In genomic region chr6:94774871-94775270, GRCm38 (mm10) we compare ENCODE assay signal across 11 mouse cellular contexts.
DNase-seq lines count a peak whose midpoint lies in the region; ATAC-seq and TF ChIP-seq lines count a peak whose summit lies in the region.
"Had no signal": no experiment of that assay in that cellular context is flagged by ENCODE, and none has a peak within 500 bp of the region (broad histone marks: within the 10 kb centered on the region; RNA-seq: fewer than 3 reads in every experiment).

No protein-coding gene starts in this region.

- no peak overlapping the region for H3K27ac ChIP-seq in heart, adult 2 months
- H3K27ac ChIP-seq in intestine, embryonic 14.5 days (ENCODE audit: low read depth): peak overlapping the region; percentile 86; the same call in 1 of the 2 replicates
- peak overlapping the region; percentile 69; the same call in 1 of the 2 replicates for H3K27ac ChIP-seq in midbrain, postnatal 0 days (ENCODE audit: low read depth, low read length)
- H3K27ac ChIP-seq: liver, embryonic 15.5 days had no signal

- no peak for ATAC-seq in intestine, embryonic 14.5 days (replicated peaks; ENCODE audit: low FRiP score, low TSS enrichment, low read depth)
- no peak for ATAC-seq in midbrain, postnatal 0 days (ENCODE audit: low FRiP score)
- no peak for ATAC-seq in megakaryocyte, adult 5-6 weeks (ENCODE audit: poor library complexity, severe bottlenecking)

- no peaks in the 10 kb centered on the region for H3K79me2 ChIP-seq in heart, adult 2 months (replicated peaks; ENCODE audit: control insufficient read depth, insufficient read depth, low read length)

- 0 out of 2 replicates have a peak overlapping the region, but pooled peaks have one; percentile 49 for H3K4me2 ChIP-seq in intestine, embryonic 14.5 days (ENCODE audit: low read length)
- H3K4me2 ChIP-seq in midbrain, postnatal 0 days (ENCODE audit: low read depth, low read length, poor library complexity, severe bottlenecking): no peak overlapping the region
- H3K4me2 ChIP-seq: liver, embryonic 15.5 days had no signal

- H3K4me1 ChIP-seq in heart, adult 2 months (ENCODE audit: control insufficient read depth, insufficient read depth, low read length): peaks cover 1% of the 10 kb centered on the region; the same call in 1 of the 2 replicates
- peaks cover 26% of the 10 kb centered on the region for H3K4me1 ChIP-seq in intestine, embryonic 14.5 days (replicated peaks; ENCODE audit: control insufficient read depth, insufficient read depth, low read length)
- no peaks in the 10 kb centered on the region; the same call in 1 of the 2 replicates for H3K4me1 ChIP-seq in midbrain, postnatal 0 days (ENCODE audit: insufficient read depth, low read length)

- H3K36me3 ChIP-seq in heart, adult 2 months (ENCODE audit: control insufficient read depth, insufficient read depth, low read length): no peaks in the 10 kb centered on the region
- no peaks in the 10 kb centered on the region for H3K36me3 ChIP-seq in intestine, embryonic 14.5 days (ENCODE audit: control insufficient read depth, insufficient read depth, low read length)
- no peaks in the 10 kb centered on the region for H3K36me3 ChIP-seq in midbrain, postnatal 0 days (ENCODE audit: insufficient read depth, low read length)
- H3K36me3 ChIP-seq: heart, embryonic 10.5 days; liver, embryonic 15.5 days had no signal

- no peak for DNase-seq in heart, adult 2 months
- DNase-seq in heart, adult 11 months: no peak
- DNase-seq in R1 (ENCODE audit: low read depth, low spot score): peak; percentile 65
- no peak for DNase-seq in intestine, embryonic 14.5 days (ENCODE audit: low spot score)
- no peak for DNase-seq in midbrain, postnatal 0 days (ENCODE audit: low spot score)
- DNase-seq in cerebellum, adult 9-10 months: no peak
- no peak for DNase-seq in adrenal gland, postnatal 25 days
- DNase-seq: kidney, adult 11 months had no signal

- no peak overlapping the region for H3K4me3 ChIP-seq in heart, adult 2 months
- no peak overlapping the region for H3K4me3 ChIP-seq in intestine, embryonic 14.5 days (ENCODE audit: low read depth, low read length)
- no peak overlapping the region for H3K4me3 ChIP-seq in midbrain, postnatal 0 days (ENCODE audit: low read depth, low read length)
- H3K4me3 ChIP-seq: liver, embryonic 15.5 days had no signal

- TF ChIP-seq EP300 in heart, adult 2 months (IDR thresholded peaks at IDR 0.05; ENCODE audit: insufficient read depth, low read depth, low read length): no peak

- no peaks in the 10 kb centered on the region for H3K9me3 ChIP-seq in intestine, embryonic 14.5 days (ENCODE audit: control insufficient read depth, low read length)
- no peaks in the 10 kb centered on the region for H3K9me3 ChIP-seq in midbrain, postnatal 0 days (ENCODE audit: low read length)
- H3K9me3 ChIP-seq: heart, embryonic 10.5 days; liver, embryonic 15.5 days had no signal

- peak; percentile 32 for TF ChIP-seq CTCF in heart, adult 2 months (IDR thresholded peaks at IDR 0.05)
- peak; percentile 31 for TF ChIP-seq CTCF in midbrain, postnatal 0 days (IDR thresholded peaks at IDR 0.05)

- TF ChIP-seq POLR2A in heart, adult 2 months (IDR thresholded peaks at IDR 0.05; ENCODE audit: insufficient read depth, low read depth, low read length): no peak

- WGBS in heart, adult 2 months: 100% methylated on average over 3 of the region's 3 CpGs
- 92% methylated on average over 3 of the region's 3 CpGs for WGBS in intestine, embryonic 14.5 days
- 95% methylated on average over 3 of the region's 3 CpGs for WGBS in midbrain, postnatal 0 days

- H3K9ac ChIP-seq in heart, adult 2 months (ENCODE audit: low read depth, low read length): no peak overlapping the region
- no peak overlapping the region for H3K9ac ChIP-seq in intestine, embryonic 14.5 days (ENCODE audit: low read length)
- H3K9ac ChIP-seq in midbrain, postnatal 0 days (replicated peaks; ENCODE audit: low read length, poor library complexity, severe bottlenecking): no peak overlapping the region
- H3K9ac ChIP-seq: liver, embryonic 15.5 days had no signal

- no peaks in the 10 kb centered on the region for H3K27me3 ChIP-seq in heart, adult 2 months (ENCODE audit: control insufficient read depth, insufficient read depth, low read length)
- H3K27me3 ChIP-seq in intestine, embryonic 14.5 days (replicated peaks; ENCODE audit: control insufficient read depth, insufficient read depth, low read length): no peaks in the 10 kb centered on the region
- no peaks in the 10 kb centered on the region for H3K27me3 ChIP-seq in midbrain, postnatal 0 days (ENCODE audit: insufficient read depth, low read length)

- intact Hi-C loops in heart, adult 2 months (cut with DNase I): no loop called here
